Mouse (Mus musculus): Measurements from ENCODE around the gene Vmo1. TPM values are rescaled to one million over a fixed set of nuclear protein-coding genes. Genes with fewer than 3 reads are reported as not detected.
"Not testable (repeated sequence)": the region's sequence is repeated elsewhere in the genome, so short reads cannot be mapped to it uniquely, and the experiment has no call there.

The Vmo1 gene
- total and polyA plus RNA-seq, 3 experiments: not detected

DNA sequence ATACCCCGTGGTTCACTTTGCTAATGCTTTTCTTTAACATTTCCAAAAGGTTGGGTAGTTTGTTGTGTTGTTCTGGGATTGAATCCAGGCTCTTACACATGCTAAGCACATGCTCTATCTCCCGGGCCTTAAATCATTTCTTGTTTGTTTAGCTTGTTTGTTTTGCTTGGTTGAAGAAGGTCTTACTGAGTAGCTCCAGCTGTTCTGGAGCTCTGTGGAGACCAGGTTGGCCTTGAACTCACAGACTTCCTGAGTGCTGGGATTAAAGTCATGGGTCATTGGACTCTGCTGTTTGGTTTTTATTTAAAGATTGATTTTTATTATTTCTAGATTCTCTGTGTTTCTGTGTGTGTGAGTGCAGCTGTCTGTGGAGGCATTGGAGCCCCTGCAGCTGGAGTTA is 28.9 kb downstream of the Vmo1 start:
- Histone ChIP-seq H3K27ac (ENCODE audit: control insufficient read depth, low read depth, low read length) (no peak overlapping the region), H3K4me3 (ENCODE audit: control insufficient read depth in 1 of 2, insufficient read depth in 1 of 2, low read depth in 2 of 2, low read length in 2 of 2) (no peak overlapping the region), H3K27me3 (ENCODE audit: control insufficient read depth in 1 of 2, insufficient read depth in 2 of 2, low read length in 2 of 2) (peaks cover 27 to 57% of the 10 kb centered on the region in 2 experiments), H3K36me3 (ENCODE audit: control insufficient read depth in 1 of 2, insufficient read depth in 2 of 2, low read length in 2 of 2) (no peaks in the 10 kb centered on the region), H3K4me1 (ENCODE audit: control insufficient read depth in 1 of 2, insufficient read depth in 2 of 2, low read length in 2 of 2) (no peaks in the 10 kb centered on the region), H3K9ac (ENCODE audit: control insufficient read depth, low read depth, low read length, poor library complexity, severe bottlenecking) (no peak overlapping the region), H3K79me2 (ENCODE audit: control insufficient read depth, insufficient read depth, low read length, poor library complexity) (no peaks in the 10 kb centered on the region), H3K9me3 (replicated peaks; ENCODE audit: insufficient read depth, low read length) (no peaks in the 10 kb centered on the region)
- no peak for DNase-seq (ENCODE audit: low read depth, low spot score)
- TF ChIP-seq ZC3H11A (IDR thresholded peaks at IDR 0.05; ENCODE audit: low read depth, low read length) (no peak), CHD1 (IDR thresholded peaks at IDR 0.05; ENCODE audit: low read depth, low read length) (no peak), USF1 (IDR thresholded peaks at IDR 0.05; ENCODE audit: low read depth, low read length) (no peak), HCFC1 (IDR thresholded peaks at IDR 0.05; ENCODE audit: low read depth, low read length) (no peak), RAD21 (IDR thresholded peaks at IDR 0.05; ENCODE audit: low read depth, low read length) (no peak), ZKSCAN1 (IDR thresholded peaks at IDR 0.05; ENCODE audit: low read depth, low read length) (no peak), BHLHE40 (IDR thresholded peaks at IDR 0.05; ENCODE audit: borderline replicate concordance, low read depth, low read length) (no peak), ZNF384 (IDR thresholded peaks at IDR 0.05; ENCODE audit: low read depth, low read length) (no peak)

GRCm38 (mm10) chr11:70474872-70475534 is 39.4 kb downstream of the Vmo1 start:
- Histone ChIP-seq H3K36me3 (ENCODE audit: control insufficient read depth in 1 of 2, insufficient read depth in 2 of 2, low read length in 2 of 2) (peaks cover 0 to 9% of the 10 kb centered on the region in 2 experiments; a peak in 2 of 4 replicates), H3K4me1 (ENCODE audit: control insufficient read depth in 1 of 2, insufficient read depth in 2 of 2, low read length in 2 of 2) (peaks cover 0 to 20% of the 10 kb centered on the region in 2 experiments; a peak in 3 of 4 replicates), H3K4me3 (ENCODE audit: control insufficient read depth in 1 of 2, insufficient read depth in 1 of 2, low read depth in 2 of 2, low read length in 2 of 2) (no peak overlapping the region), H3K27ac (ENCODE audit: control insufficient read depth, low read depth, low read length) (no peak overlapping the region), H3K9me3 (replicated peaks; ENCODE audit: insufficient read depth, low read length) (no peaks in the 10 kb centered on the region), H3K9ac (ENCODE audit: control insufficient read depth, low read depth, low read length, poor library complexity, severe bottlenecking) (no peak overlapping the region), H3K27me3 (ENCODE audit: control insufficient read depth in 1 of 2, insufficient read depth in 2 of 2, low read length in 2 of 2) (peaks cover 6 to 9% of the 10 kb centered on the region in 2 experiments), H3K79me2 (ENCODE audit: control insufficient read depth, insufficient read depth, low read length, poor library complexity) (no peaks in the 10 kb centered on the region)
- no peak for DNase-seq (ENCODE audit: low read depth, low spot score)
- no peak for TF ChIP-seq USF2 (IDR thresholded peaks at IDR 0.05; ENCODE audit: borderline replicate concordance in 1 of 2, insufficient read depth in 1 of 2, low read depth in 1 of 2, low read length in 2 of 2)
- no peak for TF ChIP-seq POLR2AphosphoS2 (IDR thresholded peaks at IDR 0.05; ENCODE audit: low read length)
- no peak for TF ChIP-seq CHD2 (IDR thresholded peaks at IDR 0.05; ENCODE audit: low read length)
- TF ChIP-seq SMC3 (IDR thresholded peaks at IDR 0.05; ENCODE audit: low read depth, low read length): no peak
- no peak for TF ChIP-seq CTCF (IDR thresholded peaks at IDR 0.05 in 2 of 3, conservative IDR thresholded peaks at IDR 0.05 in 1 of 3; ENCODE audit: control insufficient read depth in 1 of 3, insufficient read depth in 1 of 3, low read depth in 2 of 3, low read length in 3 of 3, poor library complexity in 1 of 3, severe bottlenecking in 1 of 3)
- TF ChIP-seq RAD21 (IDR thresholded peaks at IDR 0.05; ENCODE audit: low read depth, low read length): no peak
- no peak for TF ChIP-seq USF1 (IDR thresholded peaks at IDR 0.05; ENCODE audit: low read depth, low read length)
- TF ChIP-seq BHLHE40 (IDR thresholded peaks at IDR 0.05; ENCODE audit: borderline replicate concordance, low read depth, low read length): no peak

- H3K4me3 ChIP-seq (ENCODE audit: control insufficient read depth in 1 of 2, insufficient read depth in 1 of 2, low read depth in 2 of 2, low read length in 2 of 2); H3K9ac ChIP-seq (ENCODE audit: control insufficient read depth, low read depth, low read length, poor library complexity, severe bottlenecking); H3K36me3 ChIP-seq (ENCODE audit: control insufficient read depth in 1 of 2, insufficient read depth in 2 of 2, low read length in 2 of 2); H3K27me3 ChIP-seq (ENCODE audit: control insufficient read depth in 1 of 2, insufficient read depth in 2 of 2, low read length in 2 of 2); H3K9me3 ChIP-seq (replicated peaks; ENCODE audit: insufficient read depth, low read length); DNase-seq (ENCODE audit: low read depth, low spot score); H3K79me2 ChIP-seq (ENCODE audit: control insufficient read depth, insufficient read depth, low read length, poor library complexity); H3K27ac ChIP-seq (ENCODE audit: control insufficient read depth, low read depth, low read length): not testable (repeated sequence)
- H3K4me1 ChIP-seq (ENCODE audit: control insufficient read depth in 1 of 2, insufficient read depth in 2 of 2, low read length in 2 of 2): peaks cover 0 to 11% of the 10 kb centered on the region in 2 experiments; a peak in 3 of 4 replicates
These were observed 41.1 kb downstream of the Vmo1 start for GRCm38 (mm10) chr11:70473291-70473690.

Data from MEL (cell line).